21 mouse cellular contexts compared by ENCODE assay signal in the genomic region with DNA sequence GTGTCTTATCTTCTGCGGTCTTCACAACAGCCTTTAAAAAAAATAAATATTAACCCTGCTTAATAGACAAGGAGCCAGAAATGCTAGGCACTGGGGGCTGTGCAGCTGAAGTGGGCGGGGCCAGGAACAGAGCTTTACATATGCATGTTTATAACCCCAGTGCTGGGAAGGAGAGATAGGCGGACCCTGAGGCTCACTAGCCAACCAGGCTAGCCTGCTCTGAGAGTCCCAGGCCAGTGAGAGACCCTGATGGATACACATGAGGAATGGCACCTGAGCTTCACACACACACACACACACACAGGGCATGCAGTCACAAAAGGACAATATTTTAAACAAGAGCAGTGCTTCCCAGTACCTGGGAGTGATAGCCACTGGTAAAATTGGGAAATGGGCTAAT. TPM values are rescaled to one million over a fixed set of nuclear protein-coding genes. Genes with fewer than 3 reads are reported as not detected.
A peak's percentile ranks its signal among the peaks of the same experiment; 100 is the strongest.
DNase-seq lines count a peak whose midpoint lies in the region; ATAC-seq and TF ChIP-seq lines count a peak whose summit lies in the region.
"Had no signal": no experiment of that assay in that cellular context is flagged by ENCODE, and none has a peak within 500 bp of the region (broad histone marks: within the 10 kb centered on the region; RNA-seq: fewer than 3 reads in every experiment).

No protein-coding gene starts in this region.

- TF ChIP-seq CTCF in heart, postnatal 0 days (IDR thresholded peaks at IDR 0.05; ENCODE audit: low read depth): no peak
- TF ChIP-seq CTCF in midbrain, postnatal 0 days (IDR thresholded peaks at IDR 0.05): no peak

- WGBS in heart, postnatal 0 days: 69% methylated on average over 3 of the region's 3 CpGs
- 72% methylated on average over 3 of the region's 3 CpGs for WGBS in midbrain, embryonic 13.5 days
- WGBS in midbrain, embryonic 10.5 days: 81% methylated on average over 3 of the region's 3 CpGs
- 76% methylated on average over 3 of the region's 3 CpGs for WGBS in midbrain, postnatal 0 days

- H3K4me3 ChIP-seq in heart, postnatal 0 days (ENCODE audit: low read depth, low read length): no peak overlapping the region
- H3K4me3 ChIP-seq in midbrain, embryonic 13.5 days (replicated peaks): no peak overlapping the region
- no peak overlapping the region for H3K4me3 ChIP-seq in midbrain, embryonic 10.5 days
- H3K4me3 ChIP-seq in midbrain, postnatal 0 days (ENCODE audit: low read depth, low read length): no peak overlapping the region
- H3K4me3 ChIP-seq: heart, embryonic 13.5 days; limb, embryonic 15.5 days; liver, embryonic 15.5 days; lung, embryonic 15.5 days; megakaryocyte, embryonic 14.5 days; neural tube, embryonic 12.5 days had no signal

- no peak overlapping the region for H3K9ac ChIP-seq in heart, postnatal 0 days (replicated peaks; ENCODE audit: low read depth, low read length)
- no peak overlapping the region for H3K9ac ChIP-seq in midbrain, embryonic 13.5 days (replicated peaks)
- H3K9ac ChIP-seq in midbrain, postnatal 0 days (replicated peaks; ENCODE audit: low read length, poor library complexity, severe bottlenecking): no peak overlapping the region
- H3K9ac ChIP-seq: heart, embryonic 13.5 days; limb, embryonic 15.5 days; liver, embryonic 15.5 days; lung, embryonic 15.5 days; neural tube, embryonic 12.5 days had no signal

- no peak; the same call in 1 of the 2 replicates for ATAC-seq in heart, postnatal 0 days (ENCODE audit: insufficient read depth, low read depth)
- peak; percentile 13; the same call in 1 of the 2 replicates for ATAC-seq in midbrain, embryonic 13.5 days
- ATAC-seq in midbrain, postnatal 0 days (ENCODE audit: low FRiP score): peak; percentile 7; the same call in 1 of the 2 replicates

- intact Hi-C loops in heart, postnatal 36 days (cut with DNase I): loop anchor here (10.0 kb wide), 2 partner anchors 225 to 325 kb away; partner anchors contain the start of gene Fdxacb1

- H3K27ac ChIP-seq in heart, postnatal 0 days (ENCODE audit: low read depth): 0 out of 2 replicates have a peak overlapping the region, but pooled peaks have one; percentile 54
- no peak overlapping the region for H3K27ac ChIP-seq in midbrain, embryonic 13.5 days
- H3K27ac ChIP-seq in midbrain, embryonic 10.5 days (replicated peaks): no peak overlapping the region
- no peak overlapping the region for H3K27ac ChIP-seq in midbrain, postnatal 0 days (ENCODE audit: low read depth, low read length)
- H3K27ac ChIP-seq: heart, embryonic 13.5 days; limb, embryonic 15.5 days; liver, embryonic 15.5 days; lung, embryonic 15.5 days; neural tube, embryonic 12.5 days had no signal

- DNase-seq in heart, postnatal 0 days (ENCODE audit: low spot score): no peak
- DNase-seq in heart, postnatal 36 days: no peak
- DNase-seq in midbrain, embryonic 10.5 days (ENCODE audit: low spot score): no peak
- DNase-seq in ZHBTc4 (ENCODE audit: low read depth, low spot score): peak; percentile 60
- no peak for DNase-seq in midbrain, postnatal 0 days (ENCODE audit: low spot score)
- no peak for DNase-seq in testis, postnatal 10 days (ENCODE audit: low spot score)
- no peak for DNase-seq in left cerebral cortex, adult 9 months (ENCODE audit: low spot score in 2 of 2)
- DNase-seq: cerebellum, adult 9-10 months; lung, postnatal 36 days; right cerebral cortex, postnatal 25 days; spleen, adult 18-20 months had no signal

- peaks cover 3% of the 10 kb centered on the region; the same call in 1 of the 2 replicates for H3K4me1 ChIP-seq in heart, postnatal 0 days (ENCODE audit: control insufficient read depth, insufficient read depth)
- peaks cover 11% of the 10 kb centered on the region for H3K4me1 ChIP-seq in midbrain, embryonic 13.5 days (replicated peaks)
- peaks cover 10% of the 10 kb centered on the region for H3K4me1 ChIP-seq in midbrain, embryonic 10.5 days
- peaks cover 4% of the 10 kb centered on the region; the same call in 1 of the 2 replicates for H3K4me1 ChIP-seq in midbrain, postnatal 0 days (ENCODE audit: insufficient read depth, low read length)
- H3K4me1 ChIP-seq: limb, embryonic 15.5 days; liver, embryonic 15.5 days; lung, embryonic 15.5 days; neural tube, embryonic 12.5 days had no signal

- H3K9me3 ChIP-seq in heart, postnatal 0 days (replicated peaks; ENCODE audit: control insufficient read depth, low read length): peaks cover 2% of the 10 kb centered on the region; the same call in 1 of the 2 replicates
- H3K9me3 ChIP-seq in midbrain, embryonic 13.5 days: no peaks in the 10 kb centered on the region
- H3K9me3 ChIP-seq in midbrain, embryonic 10.5 days (replicated peaks): no peaks in the 10 kb centered on the region
- H3K9me3 ChIP-seq in midbrain, postnatal 0 days (ENCODE audit: low read length): no peaks in the 10 kb centered on the region
- H3K9me3 ChIP-seq: limb, embryonic 15.5 days; liver, embryonic 15.5 days; lung, embryonic 15.5 days; neural tube, embryonic 12.5 days had no signal

- H3K4me2 ChIP-seq in heart, postnatal 0 days (ENCODE audit: low read depth, low read length): no peak overlapping the region
- H3K4me2 ChIP-seq in midbrain, embryonic 13.5 days (replicated peaks): no peak overlapping the region
- no peak overlapping the region for H3K4me2 ChIP-seq in midbrain, postnatal 0 days (ENCODE audit: low read depth, low read length, poor library complexity, severe bottlenecking)
- H3K4me2 ChIP-seq: heart, embryonic 13.5 days; limb, embryonic 15.5 days; liver, embryonic 15.5 days; lung, embryonic 15.5 days; neural tube, embryonic 12.5 days had no signal

- H3K27me3 ChIP-seq in heart, postnatal 0 days (ENCODE audit: control insufficient read depth, insufficient read depth, low read length): no peaks in the 10 kb centered on the region
- H3K27me3 ChIP-seq in midbrain, embryonic 13.5 days: no peaks in the 10 kb centered on the region
- no peaks in the 10 kb centered on the region for H3K27me3 ChIP-seq in midbrain, embryonic 10.5 days (ENCODE audit: low read depth, poor library complexity, severe bottlenecking)
- no peaks in the 10 kb centered on the region for H3K27me3 ChIP-seq in midbrain, postnatal 0 days (ENCODE audit: insufficient read depth, low read length)
- H3K27me3 ChIP-seq: heart, embryonic 13.5 days; limb, embryonic 15.5 days; liver, embryonic 15.5 days; lung, embryonic 15.5 days; neural tube, embryonic 12.5 days had no signal

- TF ChIP-seq EP300 in heart, postnatal 0 days (IDR thresholded peaks at IDR 0.05; ENCODE audit: low read depth): no peak

- H3K36me3 ChIP-seq in heart, postnatal 0 days (replicated peaks; ENCODE audit: control insufficient read depth, insufficient read depth, low read length): no peaks in the 10 kb centered on the region
- H3K36me3 ChIP-seq in midbrain, embryonic 13.5 days: no peaks in the 10 kb centered on the region
- H3K36me3 ChIP-seq in midbrain, embryonic 10.5 days: no peaks in the 10 kb centered on the region
- H3K36me3 ChIP-seq in midbrain, postnatal 0 days (ENCODE audit: insufficient read depth, low read length): no peaks in the 10 kb centered on the region
- H3K36me3 ChIP-seq: heart, embryonic 13.5 days; limb, embryonic 15.5 days; liver, embryonic 15.5 days; lung, embryonic 15.5 days; neural tube, embryonic 12.5 days had no signal

RNA-seq across cellular contexts. Expression of gene Plet1, which starts 54.1 kb away (rescaled TPM):
- 3.7 and 7.0 TPM in 2 replicates for total RNA-seq in heart, postnatal 0 days (2014; rRNA removed; ENCODE audit: low replicate concordance)
- polyA plus RNA-seq in heart, postnatal 0 days (2015; fragmentation: Nextera tagmentation; extraction: Ambion mirVana): 1.2 and 1.3 TPM in 2 replicates
- 1 to 10 TPM in 1 of 2 experiments, under 1 TPM in 1; 0.95 to 1.7 TPM for total RNA-seq in heart, postnatal 36 days (2021)
- 0.43 and 0.58 TPM in 2 replicates for polyA plus RNA-seq in midbrain, embryonic 13.5 days (2015; fragmentation: Nextera tagmentation; extraction: Ambion mirVana)
- 0.32 and 0.36 TPM in 2 replicates for polyA plus RNA-seq in midbrain, embryonic 10.5 days (2016; fragmentation: Nextera tagmentation; extraction: Ambion mirVana)
- 0.33 TPM in 1 of 2 replicates, not detected in the other for total RNA-seq in midbrain, postnatal 0 days (2014; rRNA removed)
- 0.52 and 0.80 TPM in 2 replicates for polyA plus RNA-seq in midbrain, postnatal 0 days (2015; fragmentation: Nextera tagmentation; extraction: Ambion mirVana)
- total RNA-seq: adrenal gland, postnatal 36 days; gastrocnemius, postnatal 10 days; left cerebral cortex, postnatal 4 days had no signal
